Mouse (Mus musculus) kidney, postnatal 10 days (tissue): ENCODE results near the gene Chrm2.

Experiments
- DNase-seq: peaks from one replicate; pipeline ENCODE4 v3.0.0; 2021; ENCODE audit warnings: mixed read lengths

Gene Chrm2

DNA sequence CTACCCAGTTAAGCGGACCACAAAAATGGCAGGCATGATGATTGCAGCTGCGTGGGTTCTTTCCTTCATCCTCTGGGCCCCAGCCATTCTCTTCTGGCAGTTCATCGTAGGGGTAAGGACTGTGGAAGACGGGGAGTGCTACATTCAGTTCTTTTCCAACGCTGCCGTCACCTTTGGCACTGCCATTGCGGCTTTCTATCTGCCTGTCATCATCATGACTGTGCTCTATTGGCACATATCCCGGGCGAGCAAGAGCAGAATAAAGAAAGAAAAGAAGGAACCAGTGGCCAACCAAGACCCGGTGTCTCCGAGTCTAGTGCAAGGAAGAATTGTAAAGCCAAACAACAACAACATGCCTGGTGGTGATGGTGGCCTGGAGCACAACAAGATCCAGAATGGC, 135.7 kb downstream of the Chrm2 start:
- no peak for DNase-seq

DNA sequence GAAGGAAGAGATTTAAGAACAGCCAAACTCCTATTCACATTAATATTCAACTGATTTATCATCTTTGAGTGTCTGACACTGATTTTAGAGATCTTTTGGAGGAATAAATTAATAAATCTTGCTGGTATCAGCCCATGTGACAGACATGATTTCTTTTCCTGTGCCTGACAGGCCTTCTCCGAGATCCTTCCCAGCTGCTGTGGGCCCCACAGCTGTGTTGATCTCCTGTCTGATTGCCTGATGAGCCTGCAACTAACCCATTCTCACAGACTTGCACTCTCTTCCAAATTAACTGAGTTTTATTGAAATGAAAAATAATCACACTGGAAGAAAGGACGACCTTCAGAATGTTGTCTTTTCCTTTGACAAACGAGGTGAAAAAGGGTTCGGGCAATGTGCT, 140.6 kb downstream of the Chrm2 start:
- peak; percentile 35 for DNase-seq

DNA sequence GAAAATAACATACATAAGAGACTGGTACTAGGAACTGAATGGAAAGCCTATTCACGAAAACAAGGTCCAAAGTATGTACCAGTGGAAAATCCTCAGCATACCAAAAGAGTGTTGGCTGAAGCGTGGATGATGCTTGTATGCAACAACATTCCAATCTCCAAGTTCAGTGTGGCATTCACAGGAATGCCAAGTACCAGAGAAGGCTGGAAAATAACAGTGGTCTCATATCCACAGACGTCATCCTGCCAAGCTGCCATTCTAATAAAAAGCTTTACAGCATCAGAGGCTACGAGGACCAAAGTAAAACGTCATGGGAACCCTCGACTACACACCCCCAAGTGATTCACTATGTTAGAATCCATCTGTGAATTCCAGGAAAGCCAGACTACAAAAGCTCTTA, 153.4 kb downstream of the Chrm2 start:
- DNase-seq: no peak

DNA sequence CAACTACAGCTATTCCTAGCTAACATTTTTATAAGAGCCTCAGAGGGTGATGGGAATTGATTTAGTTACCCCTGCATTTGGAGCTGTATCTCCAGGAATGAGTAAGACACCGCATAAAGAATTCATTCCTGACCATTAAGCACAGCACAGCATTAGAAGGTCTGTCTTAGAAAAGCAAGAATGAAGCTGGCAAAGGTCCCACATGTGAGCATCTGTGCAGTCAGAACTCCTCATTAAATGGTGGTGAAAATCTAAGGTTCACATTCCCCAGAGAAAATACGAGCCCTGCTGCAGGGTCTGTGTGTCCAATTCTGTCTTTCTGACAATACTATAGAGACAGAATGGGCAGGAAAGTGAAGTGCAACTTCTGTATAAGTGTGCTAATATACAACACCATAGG, 179.0 kb downstream of the Chrm2 start:
- DNase-seq: no peak
